Comparison of ENCODE assay signal across 28 mouse cellular contexts in genomic region chr13:19021529-19021928, GRCm38 (mm10).
A peak's percentile ranks its signal among the peaks of the same experiment; 100 is the strongest.
DNase-seq lines count a peak whose midpoint lies in the region; ATAC-seq and TF ChIP-seq lines count a peak whose summit lies in the region.
"Had no signal": no experiment of that assay in that cellular context is flagged by ENCODE, and none has a peak within 500 bp of the region (broad histone marks: within the 10 kb centered on the region; RNA-seq: fewer than 3 reads in every experiment).

No protein-coding gene starts in this region.

- no peaks in the 10 kb centered on the region for H3K36me3 ChIP-seq in forebrain, embryonic 11.5 days (ENCODE audit: control insufficient read depth, insufficient read depth, low read length)
- no peaks in the 10 kb centered on the region for H3K36me3 ChIP-seq in forebrain, postnatal 0 days (ENCODE audit: insufficient read depth)
- no peaks in the 10 kb centered on the region for H3K36me3 ChIP-seq in midbrain, embryonic 12.5 days
- no peaks in the 10 kb centered on the region for H3K36me3 ChIP-seq in midbrain, embryonic 15.5 days (replicated peaks)
- no peaks in the 10 kb centered on the region for H3K36me3 ChIP-seq in midbrain, postnatal 0 days (ENCODE audit: insufficient read depth, low read length)
- H3K36me3 ChIP-seq: embryonic facial prominence, embryonic 13.5 days; heart, embryonic 12.5 days; hindbrain, embryonic 15.5 days; intestine, embryonic 15.5 days; liver, embryonic 15.5 days; neural tube, embryonic 13.5 days had no signal

- peak; percentile 73 for ATAC-seq in forebrain, embryonic 11.5 days (replicated peaks; ENCODE audit: low FRiP score)
- no peak for ATAC-seq in forebrain, postnatal 0 days
- peak; percentile 19; the same call in 1 of the 2 replicates for ATAC-seq in midbrain, embryonic 12.5 days (ENCODE audit: low FRiP score, low read depth)
- ATAC-seq in midbrain, embryonic 15.5 days (replicated peaks), result no peak
- no peak for ATAC-seq in midbrain, postnatal 0 days (ENCODE audit: low FRiP score)
- ATAC-seq: forebrain, embryonic 14.5 days; intestine, embryonic 15.5 days had no signal

- no peak for TF ChIP-seq CTCF in forebrain, postnatal 0 days (IDR thresholded peaks at IDR 0.05; ENCODE audit: low read depth)
- no peak for TF ChIP-seq CTCF in midbrain, postnatal 0 days (IDR thresholded peaks at IDR 0.05)
- no peak for TF ChIP-seq CTCF in left cerebral cortex, adult 2 months (IDR thresholded peaks at IDR 0.05)

- no peak overlapping the region for H3K9ac ChIP-seq in forebrain, embryonic 11.5 days (ENCODE audit: low read length)
- H3K9ac ChIP-seq in forebrain, postnatal 0 days, result no peak overlapping the region
- H3K9ac ChIP-seq in midbrain, embryonic 12.5 days (replicated peaks), result no peak overlapping the region
- H3K9ac ChIP-seq in midbrain, embryonic 15.5 days, result no peak overlapping the region
- H3K9ac ChIP-seq in midbrain, postnatal 0 days (replicated peaks; ENCODE audit: low read length, poor library complexity, severe bottlenecking), result no peak overlapping the region
- H3K9ac ChIP-seq: embryonic facial prominence, embryonic 13.5 days; heart, embryonic 12.5 days; hindbrain, embryonic 15.5 days; intestine, embryonic 15.5 days; liver, embryonic 15.5 days; lung, embryonic 14.5 days; neural tube, embryonic 13.5 days had no signal

- WGBS in forebrain, embryonic 11.5 days, result 19% methylated on average over 2 of the region's 2 CpGs
- 19% methylated on average over 2 of the region's 2 CpGs for WGBS in forebrain, postnatal 0 days
- whole genome bisulfite sequencing in midbrain, embryonic 12.5 days, result 27% methylated on average over 2 of the region's 2 CpGs
- 35% methylated on average over 2 of the region's 2 CpGs for WGBS in midbrain, embryonic 15.5 days
- WGBS in midbrain, postnatal 0 days, result 33% methylated on average over 2 of the region's 2 CpGs

- intact Hi-C loops in left cerebral cortex, adult 2 months (cut with DNase I), result no loop called here

- H3K4me1 ChIP-seq in forebrain, embryonic 11.5 days (replicated peaks; ENCODE audit: control insufficient read depth, insufficient read depth, low read length), result no peaks in the 10 kb centered on the region; the same call in 1 of the 2 replicates
- no peaks in the 10 kb centered on the region for H3K4me1 ChIP-seq in forebrain, postnatal 0 days (ENCODE audit: insufficient read depth)
- no peaks in the 10 kb centered on the region for H3K4me1 ChIP-seq in midbrain, embryonic 12.5 days
- no peaks in the 10 kb centered on the region for H3K4me1 ChIP-seq in midbrain, embryonic 15.5 days
- H3K4me1 ChIP-seq in midbrain, postnatal 0 days (ENCODE audit: insufficient read depth, low read length), result no peaks in the 10 kb centered on the region
- H3K4me1 ChIP-seq: embryonic facial prominence, embryonic 13.5 days; heart, embryonic 12.5 days; intestine, embryonic 15.5 days; liver, embryonic 15.5 days; neural tube, embryonic 13.5 days had no signal

- H3K4me3 ChIP-seq in forebrain, embryonic 11.5 days (ENCODE audit: low read depth, low read length), result no peak overlapping the region
- no peak overlapping the region for H3K4me3 ChIP-seq in forebrain, postnatal 0 days (ENCODE audit: low read depth, low read length)
- H3K4me3 ChIP-seq in midbrain, embryonic 12.5 days, result no peak overlapping the region
- no peak overlapping the region for H3K4me3 ChIP-seq in midbrain, embryonic 15.5 days
- H3K4me3 ChIP-seq in midbrain, postnatal 0 days (ENCODE audit: low read depth, low read length), result no peak overlapping the region
- H3K4me3 ChIP-seq in left cerebral cortex, adult 2 months, result no peak overlapping the region
- H3K4me3 ChIP-seq: embryonic facial prominence, embryonic 13.5 days; erythroblast, embryonic 14.5 days; heart, adult 2 months; heart, embryonic 12.5 days; hindbrain, embryonic 15.5 days; intestine, embryonic 15.5 days; liver, embryonic 15.5 days; neural tube, embryonic 13.5 days had no signal

- no peak for DNase-seq in forebrain, embryonic 11.5 days (ENCODE audit: low spot score)
- DNase-seq in forebrain, postnatal 0 days, result no peak
- DNase-seq in midbrain, postnatal 0 days (ENCODE audit: low spot score), result peak; percentile 20
- DNase-seq in left cerebral cortex, adult 2 months (ENCODE audit: extremely low spot score in 1 of 2, low spot score in 2 of 2), result no peak
- DNase-seq: adrenal gland, postnatal 25 days; B cell, adult 2 months; embryo, embryonic 11 days; heart, postnatal 4 days; kidney, adult 2 months; kidney, postnatal 4 days; layer of hippocampus, adult 9-11 months; liver; lung, postnatal 14 days; right cerebral cortex, postnatal 14 days; thymus, postnatal 4 days had no signal

- no peaks in the 10 kb centered on the region for H3K9me3 ChIP-seq in forebrain, embryonic 11.5 days (ENCODE audit: control insufficient read depth, low read length)
- H3K9me3 ChIP-seq in forebrain, postnatal 0 days (ENCODE audit: low read length), result no peaks in the 10 kb centered on the region
- H3K9me3 ChIP-seq in midbrain, embryonic 12.5 days, result no peaks in the 10 kb centered on the region
- no peaks in the 10 kb centered on the region for H3K9me3 ChIP-seq in midbrain, embryonic 15.5 days
- H3K9me3 ChIP-seq in midbrain, postnatal 0 days (ENCODE audit: low read length), result no peaks in the 10 kb centered on the region
- H3K9me3 ChIP-seq: embryonic facial prominence, embryonic 13.5 days; heart, embryonic 12.5 days; hindbrain, embryonic 15.5 days; intestine, embryonic 15.5 days; liver, embryonic 15.5 days; neural tube, embryonic 13.5 days had no signal

- H3K27me3 ChIP-seq in forebrain, embryonic 11.5 days (ENCODE audit: control insufficient read depth, insufficient read depth, low read length), result no peaks in the 10 kb centered on the region
- H3K27me3 ChIP-seq in forebrain, postnatal 0 days (ENCODE audit: insufficient read depth, low read length), result no peaks in the 10 kb centered on the region
- H3K27me3 ChIP-seq in midbrain, embryonic 12.5 days, result no peaks in the 10 kb centered on the region
- H3K27me3 ChIP-seq in midbrain, embryonic 15.5 days (replicated peaks), result no peaks in the 10 kb centered on the region
- no peaks in the 10 kb centered on the region for H3K27me3 ChIP-seq in midbrain, postnatal 0 days (ENCODE audit: insufficient read depth, low read length)
- H3K27me3 ChIP-seq: embryonic facial prominence, embryonic 13.5 days; heart, embryonic 12.5 days; hindbrain, embryonic 15.5 days; intestine, embryonic 15.5 days; liver, embryonic 15.5 days; neural tube, embryonic 13.5 days had no signal

- no peak overlapping the region for H3K4me2 ChIP-seq in forebrain, embryonic 11.5 days (ENCODE audit: low read depth, low read length, severe bottlenecking)
- no peak overlapping the region for H3K4me2 ChIP-seq in forebrain, postnatal 0 days (ENCODE audit: low read depth)
- H3K4me2 ChIP-seq in midbrain, embryonic 12.5 days (replicated peaks), result no peak overlapping the region
- H3K4me2 ChIP-seq in midbrain, embryonic 15.5 days, result no peak overlapping the region
- H3K4me2 ChIP-seq in midbrain, postnatal 0 days (ENCODE audit: low read depth, low read length, poor library complexity, severe bottlenecking), result no peak overlapping the region
- H3K4me2 ChIP-seq: embryonic facial prominence, embryonic 13.5 days; heart, embryonic 12.5 days; hindbrain, embryonic 15.5 days; intestine, embryonic 15.5 days; liver, embryonic 15.5 days; lung, embryonic 14.5 days; neural tube, embryonic 13.5 days had no signal

- no peak overlapping the region for H3K27ac ChIP-seq in forebrain, embryonic 11.5 days (ENCODE audit: low read depth, low read length)
- H3K27ac ChIP-seq in forebrain, postnatal 0 days (ENCODE audit: low read depth, low read length), result no peak overlapping the region
- H3K27ac ChIP-seq in midbrain, embryonic 12.5 days (replicated peaks), result no peak overlapping the region
- no peak overlapping the region for H3K27ac ChIP-seq in midbrain, embryonic 15.5 days
- no peak overlapping the region for H3K27ac ChIP-seq in midbrain, postnatal 0 days (ENCODE audit: low read depth, low read length)
- H3K27ac ChIP-seq in left cerebral cortex, adult 2 months, result no peak overlapping the region
- H3K27ac ChIP-seq: embryonic facial prominence, embryonic 13.5 days; heart, adult 2 months; hindbrain, embryonic 15.5 days; intestine, embryonic 15.5 days; kidney, postnatal 0 days; liver, embryonic 15.5 days; neural tube, embryonic 13.5 days had no signal

Comparison
In these comparisons a context has a peak if more than half of its experiments do, and no peak if none do; other contexts are left out.
1. ATAC-seq: peak in forebrain, embryonic 11.5 days (single experiment) and midbrain, embryonic 12.5 days (single experiment); none in forebrain, postnatal 0 days (single experiment), midbrain, embryonic 15.5 days (single experiment) and midbrain, postnatal 0 days (single experiment).